Mouse (Mus musculus): ENCODE results near the gene Ptma.

DNA sequence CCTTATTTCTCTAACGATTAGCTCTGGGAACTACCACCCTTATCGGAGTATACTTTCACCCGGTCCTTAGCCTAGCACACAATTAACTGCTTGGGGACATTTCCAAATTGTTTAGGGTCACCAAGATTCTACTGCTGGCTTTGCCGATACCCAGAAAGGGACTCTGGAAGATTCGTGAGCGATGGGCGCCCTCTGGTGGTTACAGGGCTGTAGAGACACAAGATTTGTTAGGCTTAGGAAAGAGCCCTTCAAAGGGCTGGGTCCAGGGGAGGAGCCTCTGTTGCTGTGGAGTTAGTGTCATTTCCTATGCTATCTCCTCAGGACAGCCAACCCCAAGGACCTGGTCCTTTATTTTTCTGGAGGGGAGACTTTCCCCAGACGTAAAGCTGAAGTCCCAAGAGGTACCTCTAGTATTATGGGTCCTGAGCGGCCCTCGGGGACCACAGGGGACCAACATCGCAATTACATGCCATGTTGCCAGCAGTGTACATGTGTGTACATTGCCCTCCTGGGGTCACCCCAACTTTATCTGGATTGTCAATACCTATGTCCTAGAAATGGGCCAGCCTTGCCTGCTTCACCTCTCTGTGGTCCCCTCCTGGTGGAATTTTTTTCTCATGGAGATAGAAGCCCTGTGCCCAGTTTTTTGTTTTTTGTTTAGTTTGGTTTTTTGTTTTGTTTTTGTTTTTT, 6.0 kb downstream of the Ptma start:
- TF ChIP-seq CTCF (IDR thresholded peaks at IDR 0.05; ENCODE audit: insufficient read depth, low read depth, low read length), result peak; percentile 62; the same call in 1 of the 2 replicates
- TF ChIP-seq POLR2A (IDR thresholded peaks at IDR 0.05; ENCODE audit: insufficient read depth, low read depth, low read length), result no peak

Data from olfactory bulb, adult 2 months (tissue).